Mouse (Mus musculus): ENCODE results near the gene Kctd6. TPM values are rescaled to one million over a fixed set of nuclear protein-coding genes. Genes with fewer than 3 reads are reported as not detected.

Kctd6 gene
- total and polyA plus RNA-seq, 3 experiments, result 2.9 to 4.2 (median 3.8) TPM

GRCm38 (mm10) chr14:8257521-8258334 is 43.8 kb downstream of the Kctd6 start:
- H3K4me2 ChIP-seq (ENCODE audit: insufficient read depth, low read depth, poor library complexity, severe bottlenecking), result no peak overlapping the region
- H3K4me3 ChIP-seq (replicated peaks in 1 of 3; ENCODE audit: low read depth in 2 of 3, low read length in 2 of 3, poor library complexity in 1 of 3), result no peak overlapping the region

GRCm38 (mm10) chr14:8258335-8258627 is 44.3 kb downstream of the Kctd6 start:
- H3K9me3 ChIP-seq (replicated peaks; ENCODE audit: low read length), result no peaks in the 10 kb centered on the region
- TF ChIP-seq E2F4 (IDR thresholded peaks at IDR 0.05; ENCODE audit: insufficient replicate concordance, low read depth, low read length) (no peak), ZMIZ1 (IDR thresholded peaks at IDR 0.05; ENCODE audit: low read depth, low read length) (no peak), KAT2A (IDR thresholded peaks at IDR 0.05; ENCODE audit: insufficient replicate concordance, low read length) (no peak), ELF1 (IDR thresholded peaks at IDR 0.05; ENCODE audit: low read depth, low read length) (no peak), MAZ (IDR thresholded peaks at IDR 0.05; ENCODE audit: low read depth, low read length) (no peak), BHLHE40 (IDR thresholded peaks at IDR 0.05; ENCODE audit: low read depth, low read length) (no peak), CHD1 (IDR thresholded peaks at IDR 0.05; ENCODE audit: low read depth, low read length) (no peak), USF1 (IDR thresholded peaks at IDR 0.05; ENCODE audit: low read depth, low read length) (no peak)
- DNase-seq (ENCODE audit: extremely low read depth), result no peak
- in situ Hi-C loops (cut with MboI; ENCODE audit: low pct_ligation_motif_present, low pct_unique_long_range_greater_than_20kb, low sequenced_read_pairs), result no loop called here
- H3K27me3 ChIP-seq (replicated peaks), result peaks cover 24% of the 10 kb centered on the region
- no peaks in the 10 kb centered on the region for H3K36me3 ChIP-seq (replicated peaks in 1 of 2; ENCODE audit: control insufficient read depth in 1 of 2, insufficient read depth in 1 of 2, low read length in 1 of 2)
- dilution Hi-C loops (cut with MboI; ENCODE audit: extremely low pct_ligation_motif_present, extremely low pct_unique_long_range_greater_than_20kb, low sequenced_read_pairs), result no loop called here
- H3K27ac ChIP-seq (ENCODE audit: insufficient read depth, low read depth), result no peak overlapping the region
- H3K4me1 ChIP-seq (ENCODE audit: control insufficient read depth in 1 of 2, insufficient read depth in 2 of 2), result peaks cover 3 to 6% of the 10 kb centered on the region in 2 experiments; a peak in 2 of 4 replicates
- H3K79me2 ChIP-seq (replicated peaks; ENCODE audit: control insufficient read depth, extremely low read depth, insufficient read depth, poor library complexity, severe bottlenecking), result no peaks in the 10 kb centered on the region
- no peak overlapping the region for H3K4me3 ChIP-seq (replicated peaks in 1 of 3; ENCODE audit: low read depth in 2 of 3, low read length in 2 of 3, poor library complexity in 1 of 3)
- no peak overlapping the region for H3K9ac ChIP-seq (ENCODE audit: insufficient read depth, low read depth)
- H3K4me2 ChIP-seq (ENCODE audit: insufficient read depth, low read depth, poor library complexity, severe bottlenecking), result no peak overlapping the region

More at GRCm38 (mm10) chr14:8257521-8258334, 43.8 kb downstream of the Kctd6 start:
- no peaks in the 10 kb centered on the region for H3K36me3 ChIP-seq (replicated peaks in 1 of 2; ENCODE audit: control insufficient read depth in 1 of 2, insufficient read depth in 1 of 2, low read length in 1 of 2)
- in situ Hi-C loops (cut with MboI; ENCODE audit: low pct_ligation_motif_present, low pct_unique_long_range_greater_than_20kb, low sequenced_read_pairs), result no loop called here
- H3K27me3 ChIP-seq (replicated peaks), result peaks cover 24% of the 10 kb centered on the region
- no peak for TF ChIP-seq POLR2AphosphoS2 (IDR thresholded peaks at IDR 0.05; ENCODE audit: low read depth, low read length)
- TF ChIP-seq KAT2A (IDR thresholded peaks at IDR 0.05; ENCODE audit: insufficient replicate concordance, low read length), result no peak
- TF ChIP-seq MAZ (IDR thresholded peaks at IDR 0.05; ENCODE audit: low read depth, low read length), result no peak
- TF ChIP-seq HCFC1 (IDR thresholded peaks at IDR 0.05; ENCODE audit: low read depth, low read length), result no peak
- no peak for TF ChIP-seq ZKSCAN1 (IDR thresholded peaks at IDR 0.05; ENCODE audit: borderline replicate concordance, low read depth, low read length)
- TF ChIP-seq ZNF384 (IDR thresholded peaks at IDR 0.05; ENCODE audit: low read depth, low read length), result no peak
- TF ChIP-seq TBP (conservative IDR thresholded peaks at IDR 0.05; ENCODE audit: low read depth, low read length), result no peak
- TF ChIP-seq JUN (IDR thresholded peaks at IDR 0.05; ENCODE audit: insufficient read depth, low read depth, low read length), result no peak
- H3K9me3 ChIP-seq (replicated peaks; ENCODE audit: low read length), result no peaks in the 10 kb centered on the region
- H3K9ac ChIP-seq (ENCODE audit: insufficient read depth, low read depth), result no peak overlapping the region
- H3K27ac ChIP-seq (ENCODE audit: insufficient read depth, low read depth), result no peak overlapping the region
- H3K4me1 ChIP-seq (ENCODE audit: control insufficient read depth in 1 of 2, insufficient read depth in 2 of 2), result peaks cover 3 to 11% of the 10 kb centered on the region in 2 experiments; a peak in 3 of 4 replicates
- no peaks in the 10 kb centered on the region for H3K79me2 ChIP-seq (replicated peaks; ENCODE audit: control insufficient read depth, extremely low read depth, insufficient read depth, poor library complexity, severe bottlenecking)
- dilution Hi-C loops (cut with MboI; ENCODE audit: extremely low pct_ligation_motif_present, extremely low pct_unique_long_range_greater_than_20kb, low sequenced_read_pairs), result no loop called here
- DNase-seq (ENCODE audit: extremely low read depth), result no peak
